Mouse (Mus musculus) forebrain, embryonic 13.5 days (tissue): Measurements from ENCODE around the gene Capn7. TPM values are rescaled to one million over a fixed set of nuclear protein-coding genes. Genes with fewer than 3 reads are reported as not detected.

Experiments
- ATAC-seq: fragments of 200-750 bp; cut with Nextera tagmentation; 2 replicates; pipeline ENCODE4 v1.8.0; 2017
- H3K27ac ChIP-seq: fragments of 300-500 bp; sonication (generic); 2 replicates; pipeline ENCODE4 v1.5.1; 2015; ENCODE audit warnings: inconsistent platforms, mild to moderate bottlenecking, moderate library complexity
- H3K27me3 ChIP-seq: fragments of 300-500 bp; sonication (generic); 2 replicates; pipeline ENCODE4 v1.6.1; 2015; ENCODE audit warnings: mild to moderate bottlenecking, inconsistent platforms
- H3K36me3 ChIP-seq: fragments of 300-500 bp; sonication (generic); 2 replicates; pipeline ENCODE4 v1.6.1; 2015; ENCODE audit warnings: mild to moderate bottlenecking, inconsistent platforms; ENCODE audit not compliant: poor library complexity, severe bottlenecking
- H3K4me1 ChIP-seq: fragments of 300-500 bp; sonication (generic); 2 replicates; pipeline ENCODE4 v1.6.1; 2015; ENCODE audit warnings: inconsistent platforms
- H3K4me2 ChIP-seq: fragments of 300-500 bp; sonication (generic); 2 replicates; pipeline ENCODE4 v1.6.1; 2015; ENCODE audit warnings: inconsistent platforms, mild to moderate bottlenecking, moderate library complexity
- H3K4me3 ChIP-seq: fragments of 300-500 bp; sonication (generic); 2 replicates; pipeline ENCODE4 v1.5.1; 2015; ENCODE audit warnings: mild to moderate bottlenecking, inconsistent platforms
- H3K9ac ChIP-seq: fragments of 300-500 bp; sonication (generic); 2 replicates; pipeline ENCODE4 v1.6.1; 2015; ENCODE audit warnings: mild to moderate bottlenecking, inconsistent platforms
- H3K9me3 ChIP-seq: fragments of 300-500 bp; sonication (generic); replicated peaks from 2 replicates; pipeline ENCODE4 v1.6.1; 2016; ENCODE audit warnings: inconsistent platforms
- WGBS: fragments of 180-500 bp; shearing (Covaris S2); methylation state at CpG from one replicate; pipeline ENCODE4 v1.1.7; 2015; 5-methylcytosine and 5-hydroxymethylcytosine counted together
- polyA plus RNA-seq: library from polyadenylated mRNA; unstranded; fragments of >200 nt; fragmentation: Nextera tagmentation; extraction: Ambion mirVana; gene quantifications from 2 replicates; pipeline ENCODE4 v1.2.1, GENCODE M21; 2015

Capn7 gene
- polyA plus RNA-seq, 1 experiment from 2014 or later = 44.2 TPM

- H3K4me1 ChIP-seq = 0 out of 2 replicates have a peak, but pooled peaks cover 5% of the 10 kb centered on the region
- H3K4me3 ChIP-seq = no peak overlapping the region
- peaks cover 14% of the 10 kb centered on the region; the same call in 1 of the 2 replicates for H3K27me3 ChIP-seq
- no peak overlapping the region for H3K9ac ChIP-seq
- no peaks in the 10 kb centered on the region for H3K9me3 ChIP-seq
- ATAC-seq = no peak
- H3K27ac ChIP-seq = no peak overlapping the region
- 86% methylated on average over 7 of the region's 7 CpGs for WGBS
- H3K36me3 ChIP-seq = no peaks in the 10 kb centered on the region
- H3K4me2 ChIP-seq = no peak overlapping the region
These were observed 9.7 kb upstream of the Capn7 start for GRCm38 (mm10) chr14:31326770-31327169.

- H3K9me3 ChIP-seq = no peaks in the 10 kb centered on the region
- ATAC-seq = no peak
- no peak overlapping the region for H3K4me2 ChIP-seq
- H3K27ac ChIP-seq = no peak overlapping the region
- no peak overlapping the region for H3K9ac ChIP-seq
- no peak overlapping the region for H3K4me3 ChIP-seq
- H3K4me1 ChIP-seq = 0 out of 2 replicates have a peak, but pooled peaks cover 5% of the 10 kb centered on the region
- WGBS = 88% methylated on average over 1 of the region's 1 CpGs
- peaks cover 14% of the 10 kb centered on the region; the same call in 1 of the 2 replicates for H3K27me3 ChIP-seq
- H3K36me3 ChIP-seq = no peaks in the 10 kb centered on the region
These were observed 9.2 kb upstream of the Capn7 start for GRCm38 (mm10) chr14:31327196-31327595.

- H3K4me3 ChIP-seq = no peak overlapping the region
- no peak overlapping the region for H3K4me2 ChIP-seq
- no peak overlapping the region for H3K9ac ChIP-seq
- H3K36me3 ChIP-seq = no peaks in the 10 kb centered on the region
- no peak overlapping the region for H3K27ac ChIP-seq
- 0 out of 2 replicates have a peak, but pooled peaks cover 5% of the 10 kb centered on the region for H3K4me1 ChIP-seq
- ATAC-seq = no peak
- no peaks in the 10 kb centered on the region for H3K9me3 ChIP-seq
- WGBS = 80% methylated on average over 4 of the region's 4 CpGs
- H3K27me3 ChIP-seq = peaks cover 14% of the 10 kb centered on the region; the same call in 1 of the 2 replicates
These were observed 8.8 kb upstream of the Capn7 start for GRCm38 (mm10) chr14:31327681-31328080.

GRCm38 (mm10) chr14:31329741-31330140, 6.7 kb upstream of the Capn7 start:
- Histone ChIP-seq H3K4me3 (no peak overlapping the region), H3K27ac (no peak overlapping the region), H3K36me3 (no peaks in the 10 kb centered on the region), H3K4me2 (no peak overlapping the region), H3K27me3 (peaks cover 14% of the 10 kb centered on the region; the same call in 1 of the 2 replicates), H3K9ac (no peak overlapping the region), H3K4me1 (no peaks in the 10 kb centered on the region), H3K9me3 (no peaks in the 10 kb centered on the region)
- no peak for ATAC-seq
- 56% methylated on average over 2 of the region's 2 CpGs for WGBS

- peaks cover 14% of the 10 kb centered on the region; the same call in 1 of the 2 replicates for H3K27me3 ChIP-seq
- WGBS = 83% methylated on average over 4 of the region's 4 CpGs
- no peak for ATAC-seq
- no peaks in the 10 kb centered on the region for H3K36me3 ChIP-seq
- no peak overlapping the region for H3K27ac ChIP-seq
- no peaks in the 10 kb centered on the region for H3K4me1 ChIP-seq
- H3K4me2 ChIP-seq = no peak overlapping the region
- H3K4me3 ChIP-seq = no peak overlapping the region
- no peak overlapping the region for H3K9ac ChIP-seq
- no peaks in the 10 kb centered on the region for H3K9me3 ChIP-seq
These were observed 5.5 kb upstream of the Capn7 start for GRCm38 (mm10) chr14:31330957-31331356.

- H3K9me3 ChIP-seq = no peaks in the 10 kb centered on the region
- H3K4me1 ChIP-seq = peaks cover 18% of the 10 kb centered on the region
- H3K27me3 ChIP-seq = peaks cover 6% of the 10 kb centered on the region; the same call in 1 of the 2 replicates
- 46% methylated on average over 3 of the region's 3 CpGs for WGBS
- peak overlapping the region; percentile 94 for H3K9ac ChIP-seq
- H3K4me3 ChIP-seq = peak overlapping the region; percentile 81
- peak overlapping the region; percentile 71 for H3K4me2 ChIP-seq
- H3K36me3 ChIP-seq = peaks cover 5% of the 10 kb centered on the region
- H3K27ac ChIP-seq = peak overlapping the region; percentile 91; the same call in 1 of the 2 replicates
- ATAC-seq = peak; percentile 60
These were observed 673 bp upstream of the Capn7 start for GRCm38 (mm10) chr14:31335765-31336164.

- H3K4me1 ChIP-seq = peaks cover 18% of the 10 kb centered on the region
- peak overlapping the region; percentile 71 for H3K4me2 ChIP-seq
- no peaks in the 10 kb centered on the region for H3K9me3 ChIP-seq
- WGBS = 46% methylated on average over 7 of the region's 7 CpGs
- peak overlapping the region; percentile 94 for H3K9ac ChIP-seq
- no peak overlapping the region; the same call in 1 of the 2 replicates for H3K27ac ChIP-seq
- no peak for ATAC-seq
- peak overlapping the region; percentile 81 for H3K4me3 ChIP-seq
- peaks cover 16% of the 10 kb centered on the region for H3K36me3 ChIP-seq
- no peaks in the 10 kb centered on the region for H3K27me3 ChIP-seq
These were observed 968 bp downstream of the Capn7 start for GRCm38 (mm10) chr14:31337406-31337805.

GRCm38 (mm10) chr14:31337947-31338346, 1.5 kb downstream of the Capn7 start:
- Histone ChIP-seq H3K27ac (no peak overlapping the region), H3K9ac (peak overlapping the region; percentile 94; the same call in 1 of the 2 replicates)

GRCm38 (mm10) chr14:31343241-31343640, 6.8 kb downstream of the Capn7 start:
- ATAC-seq = no peak

More at GRCm38 (mm10) chr14:31337947-31338346, 1.5 kb downstream of the Capn7 start:
- Histone ChIP-seq H3K36me3 (peaks cover 18% of the 10 kb centered on the region), H3K4me1 (peaks cover 18% of the 10 kb centered on the region), H3K4me2 (peak overlapping the region; percentile 71), H3K4me3 (peak overlapping the region; percentile 81), H3K9me3 (no peaks in the 10 kb centered on the region), H3K27me3 (no peaks in the 10 kb centered on the region)
- no peak for ATAC-seq

GRCm38 (mm10) chr14:31345367-31345766, 8.9 kb downstream of the Capn7 start:
- WGBS = 95% methylated on average over 1 of the region's 1 CpGs
- no peaks in the 10 kb centered on the region for H3K4me1 ChIP-seq
- H3K27ac ChIP-seq = no peak overlapping the region
- H3K36me3 ChIP-seq = peaks cover 49% of the 10 kb centered on the region
- H3K27me3 ChIP-seq = no peaks in the 10 kb centered on the region
- no peak overlapping the region for H3K4me2 ChIP-seq
- no peaks in the 10 kb centered on the region for H3K9me3 ChIP-seq
- no peak overlapping the region for H3K4me3 ChIP-seq
- ATAC-seq = no peak
- no peak overlapping the region for H3K9ac ChIP-seq

More at GRCm38 (mm10) chr14:31343241-31343640, 6.8 kb downstream of the Capn7 start:
- peaks cover 47% of the 10 kb centered on the region for H3K36me3 ChIP-seq
- WGBS = 83% methylated on average over 8 of the region's 8 CpGs
- H3K27me3 ChIP-seq = no peaks in the 10 kb centered on the region
- no peak overlapping the region for H3K4me2 ChIP-seq
- H3K4me3 ChIP-seq = no peak overlapping the region
- H3K4me1 ChIP-seq = peaks cover 7% of the 10 kb centered on the region; the same call in 1 of the 2 replicates
- H3K9me3 ChIP-seq = no peaks in the 10 kb centered on the region
- no peak overlapping the region for H3K9ac ChIP-seq
- no peak overlapping the region for H3K27ac ChIP-seq

GRCm38 (mm10) chr14:31362236-31362635, 25.8 kb downstream of the Capn7 start:
- Histone ChIP-seq H3K4me3 (no peak overlapping the region), H3K27ac (no peak overlapping the region), H3K4me1 (no peaks in the 10 kb centered on the region), H3K27me3 (no peaks in the 10 kb centered on the region), H3K36me3 (peaks cover 70% of the 10 kb centered on the region), H3K4me2 (no peak overlapping the region), H3K9me3 (no peaks in the 10 kb centered on the region), H3K9ac (no peak overlapping the region)
- WGBS = 94% methylated on average over 2 of the region's 2 CpGs
- ATAC-seq = no peak

- H3K4me1 ChIP-seq = no peaks in the 10 kb centered on the region
- H3K27ac ChIP-seq = no peak overlapping the region
- H3K27me3 ChIP-seq = no peaks in the 10 kb centered on the region
- no peaks in the 10 kb centered on the region for H3K9me3 ChIP-seq
- H3K4me3 ChIP-seq = no peak overlapping the region
- H3K36me3 ChIP-seq = peaks cover 74% of the 10 kb centered on the region
- no peak overlapping the region for H3K4me2 ChIP-seq
- ATAC-seq = no peak
- 93% methylated on average over 4 of the region's 4 CpGs for WGBS
- H3K9ac ChIP-seq = no peak overlapping the region
These were observed 28.2 kb downstream of the Capn7 start for GRCm38 (mm10) chr14:31364589-31364988.

GRCm38 (mm10) chr14:31365350-31365749, 28.9 kb downstream of the Capn7 start:
- Histone ChIP-seq H3K4me1 (no peaks in the 10 kb centered on the region), H3K9ac (no peak overlapping the region), H3K4me3 (no peak overlapping the region), H3K27ac (no peak overlapping the region), H3K27me3 (no peaks in the 10 kb centered on the region), H3K36me3 (peaks cover 76% of the 10 kb centered on the region), H3K4me2 (no peak overlapping the region), H3K9me3 (no peaks in the 10 kb centered on the region)
- ATAC-seq = no peak
